Mouse (Mus musculus) neural tube, postnatal 0 days (tissue): ENCODE measurements around the gene Atrip. TPM values are rescaled to one million over a fixed set of nuclear protein-coding genes. Genes with fewer than 3 reads are reported as not detected.

Source experiments
- polyA plus RNA-seq: library from polyadenylated mRNA; unstranded; fragments of >200 nt; fragmentation: Nextera tagmentation; extraction: Ambion mirVana; gene quantifications from 2 replicates; pipeline ENCODE4 v1.2.1, GENCODE M21; 2015

The Atrip gene
- polyA plus RNA-seq: 26.0 and 28.4 TPM in 2 replicates

DNA sequence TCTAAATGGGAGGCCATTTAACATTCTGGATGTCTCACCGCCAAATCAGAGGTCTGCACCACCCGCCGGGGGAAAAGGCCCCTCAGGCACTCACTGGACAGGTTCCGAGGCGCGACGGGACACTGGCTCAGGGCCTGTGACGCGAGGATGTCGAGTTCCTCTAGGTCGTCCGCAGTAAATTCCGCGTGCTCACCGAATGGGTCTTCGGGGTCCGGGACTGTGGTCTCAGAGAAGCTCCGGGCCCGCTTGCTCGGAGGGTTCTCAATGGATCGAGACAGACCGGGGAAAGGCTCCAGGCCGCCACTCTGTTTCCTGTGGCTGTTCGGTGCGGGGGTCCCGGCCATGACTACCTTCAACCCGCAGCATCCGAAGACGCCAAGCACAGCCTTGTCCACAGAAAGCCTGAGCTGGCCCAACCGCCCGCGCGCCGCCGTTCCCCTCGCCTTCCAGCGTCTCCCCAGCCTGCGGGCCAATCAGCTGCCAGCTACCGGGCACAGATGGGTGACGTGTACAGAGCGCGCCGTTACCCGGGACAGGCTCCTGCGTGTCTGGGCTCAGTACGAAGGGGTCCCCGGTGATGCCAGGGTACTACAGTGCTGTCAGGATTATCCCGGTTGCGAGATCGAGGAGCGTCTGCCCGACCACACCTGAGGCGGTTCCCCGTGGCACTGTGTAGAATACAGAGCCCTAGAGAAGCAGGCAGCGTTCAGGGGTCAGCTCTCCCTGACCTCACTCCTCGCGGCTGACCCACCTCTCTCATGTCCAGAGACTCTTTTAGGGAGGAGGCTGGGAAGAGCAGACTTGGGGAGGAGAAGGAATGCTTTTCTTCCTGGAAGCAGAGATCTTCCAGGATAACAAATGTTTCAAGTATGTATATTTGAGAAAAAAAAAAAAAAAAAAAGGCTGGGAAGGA lies at the start of gene Atrip:
Gene Atrip, minus strand, starts transcription at position 464 of the 913 bp plus-strand sequence.

DNA sequence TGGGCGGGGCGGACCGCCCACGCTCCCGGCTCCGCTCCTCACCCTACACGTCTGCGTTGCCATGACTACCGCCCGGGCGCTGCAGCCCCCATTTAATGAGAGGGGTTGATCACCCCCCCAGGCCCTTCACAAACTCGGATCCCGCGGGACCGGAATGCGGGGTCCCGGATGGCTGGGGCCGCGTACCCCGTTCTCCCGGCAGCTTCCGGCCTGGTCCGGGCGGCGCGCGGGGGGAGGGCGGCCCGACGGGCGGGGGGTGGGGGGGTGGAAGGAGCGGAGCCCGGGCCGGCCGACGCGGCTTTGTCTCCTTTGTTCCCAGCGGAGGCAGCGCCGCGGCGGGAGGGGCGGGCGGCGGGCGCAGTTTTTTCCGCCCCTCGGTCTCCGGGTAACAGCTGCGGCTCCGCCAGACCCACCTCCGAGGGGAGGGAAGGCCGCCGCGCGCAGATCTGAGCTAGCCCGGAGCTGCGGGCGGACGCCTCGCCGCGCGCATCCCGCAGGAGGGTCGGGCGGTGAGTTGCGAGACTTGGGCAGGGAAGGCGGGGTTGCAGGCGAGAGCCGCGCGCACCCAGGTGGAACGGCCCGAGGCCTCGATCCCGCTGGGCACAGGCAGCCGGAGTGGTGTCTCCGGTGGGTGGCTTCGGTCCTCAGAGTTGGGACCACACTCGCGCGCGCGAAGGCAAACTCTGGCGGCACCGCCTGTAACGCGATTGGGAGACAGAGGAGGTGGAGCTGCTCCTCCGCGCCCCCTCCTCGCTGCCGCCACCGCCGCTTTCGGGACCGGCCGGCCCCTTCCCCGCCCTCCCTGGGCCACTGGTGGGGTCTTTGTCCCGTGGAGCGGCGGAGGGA lies 21.4 kb upstream of the Atrip start, which contains the start of gene Plxnb1:
Gene Plxnb1, plus strand, starts transcription at position 253 of the 846 bp plus-strand sequence.

DNA sequence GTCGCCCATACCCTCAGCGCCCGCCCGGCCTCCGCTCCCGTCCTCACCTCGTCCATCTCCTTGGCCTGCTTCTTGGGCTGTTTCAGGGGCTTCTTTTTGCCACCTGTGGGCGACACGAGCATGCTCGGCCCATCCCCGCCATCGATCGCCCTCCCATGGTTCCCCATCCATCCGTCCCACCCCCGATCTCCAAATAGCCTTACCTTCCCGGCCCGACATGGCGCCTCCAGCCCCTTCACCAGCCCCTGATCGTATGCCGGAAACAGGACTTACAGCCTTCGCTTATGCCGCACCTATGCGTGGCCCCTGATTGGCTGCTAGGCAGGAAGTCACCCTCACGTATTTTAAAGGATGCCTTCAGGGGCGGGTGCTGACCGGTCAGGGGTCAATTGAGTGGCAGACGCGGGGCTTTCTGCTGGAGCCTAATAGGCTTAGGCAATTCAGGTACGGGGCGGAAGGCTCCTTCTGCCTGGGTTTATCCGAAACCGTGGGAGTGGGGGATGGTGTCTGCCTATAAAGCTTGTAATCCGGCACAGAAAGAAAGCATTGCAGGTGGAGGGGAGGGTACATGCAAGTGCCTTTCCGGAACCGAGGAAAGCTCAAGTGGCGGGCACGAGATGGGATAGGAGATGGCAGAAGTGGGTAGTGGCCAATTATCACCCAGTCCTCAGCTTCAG lies 8.3 kb upstream of the Atrip start, which contains the start of the genes Ccdc51 and Tma7:
Gene Ccdc51, plus strand, starts transcription at position 370 of the 677 bp plus-strand sequence.
Gene Tma7, minus strand, starts transcription at position 464 of the 677 bp plus-strand sequence.

DNA sequence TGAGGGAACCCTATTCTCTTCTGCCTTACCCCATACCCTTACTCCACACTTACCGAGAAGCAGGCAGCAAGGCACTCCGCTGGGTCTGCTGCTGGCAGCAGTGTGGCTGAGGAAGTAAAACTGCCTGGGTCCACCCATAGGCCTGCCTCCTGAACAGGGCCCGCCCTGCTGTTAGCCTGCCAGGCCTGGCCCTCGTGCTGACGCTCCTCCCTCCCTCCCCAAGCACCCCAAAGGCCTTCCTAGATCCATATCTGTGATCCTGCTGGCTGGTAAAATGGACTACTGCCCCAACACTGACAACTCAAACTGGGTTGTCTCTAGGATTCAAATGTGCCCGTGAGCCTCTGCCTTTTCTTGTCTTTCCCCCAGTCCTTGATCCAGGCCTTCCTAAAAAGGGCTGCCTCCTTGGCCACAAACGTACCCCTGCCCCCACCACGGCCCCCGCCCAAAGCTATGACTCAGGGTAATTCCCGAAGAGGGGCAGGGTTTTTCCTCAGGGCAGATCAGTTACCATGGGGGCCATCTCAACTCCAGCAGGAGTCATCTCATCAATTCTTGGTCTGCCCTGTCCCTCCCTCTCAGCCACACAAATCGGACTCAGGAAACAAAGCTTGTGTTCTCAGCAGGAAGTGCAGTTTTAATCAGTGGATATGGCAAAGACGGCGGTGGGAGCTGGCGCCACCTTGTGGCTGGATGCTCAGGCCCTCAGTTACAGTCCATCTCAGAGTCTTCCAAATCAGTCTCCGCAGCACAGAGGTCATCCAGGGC lies 14.6 kb downstream of the Atrip start, which contains the start of gene Trex1:
Gene Trex1, minus strand, starts transcription at position 599 of the 768 bp plus-strand sequence.

DNA sequence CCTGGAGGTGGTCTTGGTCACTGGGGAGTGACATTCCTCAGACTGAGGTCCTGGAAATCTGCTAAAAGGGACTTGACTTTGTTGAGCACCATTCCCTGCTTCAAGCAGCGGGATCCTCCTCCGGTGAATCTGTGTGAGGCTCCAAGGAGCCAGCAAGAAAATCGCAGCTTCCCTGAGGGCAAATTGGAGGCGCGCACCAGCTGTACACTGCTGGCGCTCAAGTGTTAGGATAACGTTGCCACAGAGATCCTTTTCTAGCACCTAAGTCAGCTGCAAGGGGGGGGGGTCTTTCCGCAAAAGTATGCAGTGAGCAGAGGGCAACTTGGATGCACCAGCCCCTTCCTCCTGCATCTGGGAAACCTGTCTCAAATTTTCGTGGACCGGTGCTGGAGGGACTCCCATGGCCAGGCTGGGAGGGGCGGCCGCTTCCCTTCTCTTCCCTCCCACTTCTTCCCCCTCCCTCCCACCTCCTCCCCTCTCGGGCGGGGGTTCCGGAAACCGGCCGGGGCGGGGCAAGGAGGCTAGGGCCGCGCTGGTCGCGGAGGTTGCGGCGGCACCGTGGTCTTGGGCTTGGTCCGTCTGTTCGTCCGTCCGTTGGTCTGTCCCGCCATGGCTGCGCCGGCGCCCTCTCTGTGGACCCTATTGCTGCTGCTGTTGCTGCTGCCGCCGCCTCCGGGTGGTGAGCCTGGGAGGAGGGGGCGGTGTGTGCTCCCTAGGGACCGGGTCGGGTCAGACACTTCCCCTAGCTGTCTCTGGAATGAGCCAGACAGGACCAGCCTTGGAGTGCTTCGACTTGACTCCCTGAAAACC lies 35.6 kb downstream of the Atrip start, which contains the start of gene Shisa5:
Gene Shisa5, plus strand, starts transcription at position 480 of the 810 bp plus-strand sequence.

Other genes with a start within 250 kb of the Atrip start
- gene Celsr3, start 247.8 kb downstream of the Atrip start, polyA plus RNA-seq: 5.2 and 8.2 TPM in 2 replicates
- gene Slc26a6, start 220.8 kb downstream of the Atrip start, polyA plus RNA-seq: 25.2 and 32.2 TPM in 2 replicates
- not detected in 2 replicates for gene Tmem89, start 159.5 kb downstream of the Atrip start, polyA plus RNA-seq
- 610 and 634 TPM in 2 replicates for gene Uqcrc1, start 137.5 kb downstream of the Atrip start, polyA plus RNA-seq
- gene Col7a1, start 120.5 kb downstream of the Atrip start, polyA plus RNA-seq: 1.9 and 2.4 TPM in 2 replicates
- 0.13 TPM in 1 of 2 replicates, not detected in the other for gene Ucn2, start 88.1 kb downstream of the Atrip start, polyA plus RNA-seq
- gene Pfkfb4, start 82.3 kb downstream of the Atrip start, polyA plus RNA-seq: 16.8 and 21.5 TPM in 2 replicates
- gene Shisa5, start 35.6 kb downstream of the Atrip start, polyA plus RNA-seq: 84.2 and 85.5 TPM in 2 replicates
- gene Trex1, start 14.4 kb downstream of the Atrip start, polyA plus RNA-seq: 15.9 and 21.4 TPM in 2 replicates
- gene Ccdc51, start 8.4 kb upstream of the Atrip start, polyA plus RNA-seq: 7.3 and 8.0 TPM in 2 replicates
- 806 and 829 TPM in 2 replicates for gene Tma7, start 8.5 kb upstream of the Atrip start, polyA plus RNA-seq
- gene Plxnb1, start 21.3 kb upstream of the Atrip start, polyA plus RNA-seq: 8.7 and 11.0 TPM in 2 replicates
- not detected in 2 replicates for gene Fbxw21, start 87.9 kb upstream of the Atrip start, polyA plus RNA-seq
- not detected in 2 replicates for gene Fbxw13, start 121.9 kb upstream of the Atrip start, polyA plus RNA-seq
- gene Fbxw20, start 160.6 kb upstream of the Atrip start, polyA plus RNA-seq: 0.14 TPM in 1 of 2 replicates, not detected in the other
- gene Fbxw14, start 213.6 kb upstream of the Atrip start, polyA plus RNA-seq: not detected in 2 replicates